Mouse (Mus musculus) bone marrow macrophage, adult 2 months (primary cell): ENCODE data around the gene Arhgap1.

ENCODE experiments used
- CTCF ChIP-seq: IDR thresholded peaks from 2 replicates; pipeline ENCODE4 v1.5.1; 2012; ENCODE audit warnings: low read depth, mild to moderate bottlenecking, low read length, moderate library complexity
- POLR2A ChIP-seq: IDR thresholded peaks from 2 replicates; pipeline ENCODE4 v1.6.1; 2012; ENCODE audit warnings: mild to moderate bottlenecking, low read depth, low read length, borderline replicate concordance

GRCm38 (mm10) chr2:91652863-91653262 lies 3.2 kb downstream of the Arhgap1 start:
- TF ChIP-seq POLR2A: no peak
- TF ChIP-seq CTCF: no peak
